Mouse (Mus musculus) monocyte, adult 2 months (primary cell): Measurements from ENCODE around the gene BC052040.

ENCODE experiments used
- DNase-seq, 2 experiments: peaks; one replicate each; pipeline ENCODE4 v3.0.0; 2022; ENCODE audit warnings: low spot score in 2 of 2, low read depth in 1 of 2

BC052040 gene

GRCm38 (mm10) chr2:115758542-115758941 lies 177.0 kb downstream of the BC052040 start:
- DNase-seq: no peak

- peak in 1 of 2 experiments; percentile 3 for DNase-seq
Observed at GRCm38 (mm10) chr2:115764595-115765305, 183.2 kb downstream of the BC052040 start.

- DNase-seq: no peak
Observed at GRCm38 (mm10) chr2:115769597-115770305, 188.2 kb downstream of the BC052040 start.

DNA sequence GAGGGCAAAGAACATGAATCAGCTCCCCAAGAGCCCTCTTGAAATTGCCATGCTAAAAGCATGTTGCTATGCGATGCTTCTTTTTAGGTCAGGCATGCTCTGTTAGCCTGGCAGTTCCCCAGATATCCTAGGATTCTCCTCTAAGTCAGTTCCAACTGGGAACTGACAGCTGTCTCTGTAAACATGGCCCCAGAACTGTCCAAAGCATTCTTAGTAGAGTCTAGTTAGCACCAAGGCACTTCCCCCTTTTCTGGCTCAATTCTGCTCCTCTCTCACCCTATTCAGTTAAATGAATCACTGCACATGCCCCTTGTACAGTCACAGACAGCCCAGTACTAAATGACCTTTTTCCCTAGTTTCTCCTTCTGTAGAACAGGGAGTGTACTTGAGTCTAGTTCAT lies 191.2 kb downstream of the BC052040 start:
- no peak for DNase-seq

DNA sequence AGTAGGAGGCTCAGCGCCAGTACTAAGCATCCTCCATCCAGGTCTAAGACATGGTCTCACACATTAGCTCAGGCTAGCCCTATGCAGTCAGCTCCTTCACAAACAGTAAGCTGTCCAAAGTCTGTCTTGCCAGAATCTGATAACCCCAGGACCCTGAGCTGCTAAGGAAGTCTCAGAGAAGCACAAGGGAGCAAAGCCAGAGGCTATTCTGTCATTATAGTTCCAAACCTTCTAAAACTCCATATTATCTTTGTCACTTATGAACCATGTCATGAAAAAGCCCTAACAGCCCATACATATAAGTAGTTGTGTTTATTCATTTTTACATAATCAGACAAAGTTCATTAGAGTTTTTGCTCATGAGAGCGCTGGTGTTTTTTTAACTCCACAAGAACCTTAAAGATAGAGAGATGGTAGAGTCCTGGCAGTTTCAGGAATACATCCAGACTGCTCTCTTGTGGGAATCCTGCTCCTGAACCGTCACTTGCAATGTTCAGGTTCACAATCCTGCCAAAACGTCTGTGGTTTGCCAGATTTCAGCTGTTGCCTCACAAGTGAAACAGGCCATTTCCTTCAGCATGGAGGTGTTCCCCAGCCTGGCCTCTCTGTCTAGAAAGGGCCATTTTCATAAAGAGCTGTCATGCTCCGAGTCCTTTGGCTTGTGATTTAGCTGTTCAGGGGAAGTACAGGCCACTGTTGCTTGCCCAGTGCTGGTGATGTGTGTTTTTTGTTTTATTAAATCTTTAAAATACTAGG lies 192.8 kb downstream of the BC052040 start:
- no peak for DNase-seq

- no peak for DNase-seq
Observed at GRCm38 (mm10) chr2:115775488-115776217, 194.1 kb downstream of the BC052040 start.

DNA sequence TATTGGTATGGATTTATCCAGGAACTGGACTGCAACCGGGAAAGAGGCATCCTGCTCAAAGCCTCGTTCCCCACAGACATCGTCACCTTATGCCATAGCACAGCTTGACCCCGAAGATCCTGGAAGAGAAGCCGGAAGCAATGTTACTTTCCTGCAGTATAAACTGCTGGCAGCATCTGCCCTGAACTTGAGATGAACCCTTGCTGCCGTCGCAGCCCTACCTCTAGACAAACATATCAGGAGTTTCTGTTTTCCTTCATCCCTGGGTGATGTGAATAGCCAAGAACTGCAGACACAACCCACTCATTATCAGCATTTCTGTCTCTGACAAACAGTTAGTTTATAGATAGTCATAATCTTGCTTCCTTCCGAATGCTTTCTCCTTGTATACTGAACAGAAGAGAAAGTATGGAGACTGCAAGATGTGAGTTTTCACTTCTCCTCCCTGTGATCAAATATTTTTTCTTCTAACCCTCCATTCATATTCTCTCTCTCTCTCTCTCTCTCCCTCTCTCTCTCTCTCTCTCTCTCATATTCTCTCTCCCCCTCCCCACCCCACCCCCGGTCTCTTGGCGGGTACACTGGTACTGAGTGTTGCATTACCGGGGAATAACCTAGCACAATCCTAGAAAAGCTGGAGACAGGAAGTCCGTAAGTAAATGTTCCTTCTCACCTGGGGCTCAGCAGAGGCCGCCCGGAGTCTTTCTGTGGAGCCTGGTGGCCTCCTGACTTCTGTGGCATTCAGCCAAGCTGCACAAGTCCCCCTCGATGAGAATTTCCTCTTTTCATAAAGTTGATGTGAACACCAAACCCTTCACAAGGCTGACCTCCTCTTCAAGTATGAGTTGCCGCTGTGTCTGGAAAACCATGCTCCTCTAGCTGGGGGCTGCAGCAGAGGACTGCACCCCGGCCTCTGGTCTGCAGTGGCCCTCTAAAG lies 195.7 kb downstream of the BC052040 start:
- DNase-seq: no peak

DNA sequence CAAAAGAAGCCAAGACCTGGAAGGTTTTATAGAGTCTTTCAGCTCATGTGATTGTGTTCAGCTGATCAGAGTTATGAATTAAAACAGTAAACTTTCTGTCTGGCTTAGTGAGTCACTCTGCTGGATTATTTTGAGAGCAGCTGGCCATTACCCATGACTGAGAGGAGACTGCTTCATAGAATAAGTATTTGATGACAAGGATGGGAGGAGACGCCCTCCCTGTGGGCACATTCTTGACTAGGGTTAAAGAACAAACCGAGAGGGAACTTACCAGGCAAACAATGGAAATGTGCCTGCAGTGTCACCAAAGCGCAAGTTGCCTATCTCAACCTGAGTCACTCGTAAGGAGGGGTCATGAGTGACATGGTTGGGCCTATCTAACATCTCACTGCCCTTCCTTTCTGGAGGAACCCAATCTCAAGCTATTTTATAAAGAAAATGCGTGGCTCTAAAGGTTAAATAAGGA lies 199.1 kb downstream of the BC052040 start:
- DNase-seq: no peak

- no peak for DNase-seq
Observed at GRCm38 (mm10) chr2:115785687-115786086, 204.2 kb downstream of the BC052040 start.

- DNase-seq: no peak
Observed at GRCm38 (mm10) chr2:115798839-115799238, 217.3 kb downstream of the BC052040 start.

GRCm38 (mm10) chr2:115808376-115808775 lies 226.9 kb downstream of the BC052040 start:
- no peak for DNase-seq

DNA sequence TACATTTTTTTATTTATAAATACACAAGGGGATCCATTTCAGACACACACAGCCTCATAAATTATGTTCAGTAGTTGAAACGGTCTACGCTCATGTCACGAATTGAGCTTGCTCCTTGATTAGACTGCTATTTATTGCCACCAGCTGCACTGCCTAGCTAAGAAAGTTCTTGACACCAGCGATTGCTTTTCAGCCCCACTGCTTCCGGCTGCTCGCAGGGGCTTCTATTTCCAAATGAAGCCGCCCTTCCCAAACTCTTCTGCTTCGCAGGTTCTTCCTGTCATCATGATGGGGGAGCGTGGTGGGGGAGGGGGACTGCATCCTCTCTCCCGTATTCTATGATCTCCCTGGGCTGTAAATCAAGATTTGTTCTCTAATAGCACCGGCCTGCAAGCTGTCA lies 231.8 kb downstream of the BC052040 start:
- DNase-seq: no peak

DNA sequence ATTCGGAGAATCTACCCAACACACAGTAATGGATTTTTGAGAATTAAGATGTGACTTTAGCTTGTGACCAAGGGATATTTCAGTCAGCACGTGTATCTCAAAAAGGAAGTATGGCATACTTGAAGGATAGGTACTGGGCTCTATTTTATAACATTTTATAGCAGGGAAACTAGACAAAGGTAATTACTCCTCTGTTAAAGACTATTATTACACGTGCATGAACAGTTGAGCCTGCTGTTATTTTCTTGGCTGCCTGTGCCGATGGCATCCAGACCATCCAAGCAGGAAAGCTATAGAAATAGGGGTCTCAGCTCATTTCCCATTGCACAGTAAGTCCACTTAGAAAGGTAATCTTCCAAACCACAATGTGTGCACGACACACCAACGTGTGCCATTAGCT lies 232.2 kb downstream of the BC052040 start:
- DNase-seq: no peak

GRCm38 (mm10) chr2:115817959-115818358 lies 236.4 kb downstream of the BC052040 start:
- no peak for DNase-seq

DNA sequence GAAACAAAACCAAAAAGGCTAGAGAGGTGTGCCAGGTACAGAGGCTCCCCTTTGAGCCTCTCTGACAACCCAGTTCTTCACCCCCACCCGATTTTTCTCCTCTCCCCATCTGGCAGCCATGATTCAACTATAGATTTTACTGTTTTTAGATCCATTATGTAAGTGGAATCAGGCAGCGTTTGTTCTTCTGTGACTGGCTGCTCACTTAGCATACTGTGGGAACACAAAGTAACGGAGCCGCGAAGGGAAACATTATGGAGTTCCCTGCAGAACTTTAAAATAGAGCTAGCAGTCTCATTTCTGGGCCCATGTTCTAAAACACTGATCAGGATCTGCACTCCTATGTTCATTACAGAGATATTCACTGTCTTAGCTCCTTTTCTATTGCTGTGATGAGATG lies 240.8 kb downstream of the BC052040 start:
- no peak for DNase-seq
